ENCODE assay signal across 15 mouse cellular contexts in the genomic region with DNA sequence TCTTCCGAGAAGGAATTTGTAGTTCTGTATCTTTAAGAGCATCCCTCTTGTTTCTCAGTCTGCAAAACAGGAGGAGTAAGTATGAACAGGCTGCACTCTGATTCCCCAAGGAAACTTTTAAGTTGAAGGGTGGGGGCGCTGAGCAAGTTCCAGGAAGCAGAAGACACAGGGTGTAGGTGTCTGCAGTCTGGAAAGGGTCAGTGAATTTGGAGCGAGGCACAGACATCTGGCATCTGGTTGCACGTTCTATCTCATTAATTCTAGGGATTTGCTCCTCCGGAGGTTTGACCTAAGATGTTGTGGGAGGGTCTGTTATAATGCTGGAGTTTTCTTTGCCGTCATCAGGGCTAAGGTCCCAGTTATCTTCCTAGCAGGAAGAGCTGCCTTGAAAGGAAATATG.
DNase-seq lines count a peak whose midpoint lies in the region; ATAC-seq and TF ChIP-seq lines count a peak whose summit lies in the region.
"Had no signal": no experiment of that assay in that cellular context is flagged by ENCODE, and none has a peak within 500 bp of the region (broad histone marks: within the 10 kb centered on the region; RNA-seq: fewer than 3 reads in every experiment).

No protein-coding gene starts in this region.

- no peak for TF ChIP-seq POLR2A in myocyte (IDR thresholded peaks at IDR 0.05; ENCODE audit: insufficient read length, low read depth)

- no peaks in the 10 kb centered on the region for H3K36me3 ChIP-seq in kidney, embryonic 15.5 days
- no peaks in the 10 kb centered on the region for H3K36me3 ChIP-seq in myocyte (ENCODE audit: control insufficient read depth, insufficient read depth)
- H3K36me3 ChIP-seq: forebrain, embryonic 10.5 days; limb, embryonic 13.5 days; midbrain, embryonic 10.5 days; neural tube, embryonic 15.5 days had no signal

- H3K4me1 ChIP-seq in kidney, embryonic 15.5 days: peaks cover 19% of the 10 kb centered on the region

- no peak overlapping the region for H3K4me3 ChIP-seq in kidney, embryonic 15.5 days (replicated peaks)
- H3K4me3 ChIP-seq in myocyte: no peak overlapping the region
- H3K4me3 ChIP-seq: forebrain, embryonic 10.5 days; limb, embryonic 13.5 days; midbrain, embryonic 10.5 days; neural tube, embryonic 15.5 days had no signal

- no peaks in the 10 kb centered on the region for H3K9me3 ChIP-seq in kidney, embryonic 15.5 days (replicated peaks)
- H3K9me3 ChIP-seq: forebrain, embryonic 10.5 days; limb, embryonic 13.5 days; midbrain, embryonic 10.5 days; neural tube, embryonic 15.5 days had no signal

- 15% methylated on average over 6 of the region's 6 CpGs for WGBS in kidney, embryonic 15.5 days

- DNase-seq in kidney, postnatal 25 days: no peak
- DNase-seq in urinary bladder, postnatal 25 days (ENCODE audit: low spot score): peak; percentile 3
- no peak for DNase-seq in urinary bladder, adult 2 months (ENCODE audit: low spot score)
- DNase-seq in liver: no peak
- no peak for DNase-seq in lung, postnatal 36 days
- DNase-seq: adrenal gland, adult 8-10 months; cerebellum, adult 18-20 months had no signal

- no peak overlapping the region for H3K27ac ChIP-seq in kidney, embryonic 15.5 days
- H3K27ac ChIP-seq: forebrain, embryonic 10.5 days; hindbrain, embryonic 14.5 days; limb, embryonic 13.5 days; midbrain, embryonic 10.5 days; neural tube, embryonic 15.5 days had no signal

- no peaks in the 10 kb centered on the region for H3K79me2 ChIP-seq in myocyte (ENCODE audit: control insufficient read depth, insufficient read depth)

- H3K4me2 ChIP-seq in kidney, embryonic 15.5 days: peak overlapping the region; percentile 27; the same call in 1 of the 2 replicates
- peak overlapping the region; percentile 7 for H3K4me2 ChIP-seq in myocyte (ENCODE audit: low read depth)
- H3K4me2 ChIP-seq: hindbrain, embryonic 14.5 days; limb, embryonic 13.5 days; neural tube, embryonic 15.5 days had no signal

- H3K27me3 ChIP-seq in kidney, embryonic 15.5 days: no peaks in the 10 kb centered on the region
- H3K27me3 ChIP-seq in myocyte (ENCODE audit: control insufficient read depth, insufficient read depth, insufficient read length): no peaks in the 10 kb centered on the region
- H3K27me3 ChIP-seq: limb, embryonic 13.5 days; neural tube, embryonic 15.5 days had no signal

- no peak overlapping the region for H3ac ChIP-seq in myocyte (ENCODE audit: control insufficient read depth, insufficient read length)

- peak; percentile 93 for ATAC-seq in kidney, embryonic 15.5 days (replicated peaks; ENCODE audit: low FRiP score)
- ATAC-seq: intestine, postnatal 0 days had no signal

- no peak overlapping the region for H3K9ac ChIP-seq in kidney, embryonic 15.5 days
- H3K9ac ChIP-seq: hindbrain, embryonic 14.5 days; limb, embryonic 13.5 days; neural tube, embryonic 15.5 days had no signal

TF ChIP-seq in myocyte, 11 proteins besides CTCF, POLR2A, EP300 and RAD21:
- TF ChIP-seq SRF (IDR thresholded peaks at IDR 0.05; ENCODE audit: control insufficient read depth, insufficient read length, low read depth): no peak
- TF ChIP-seq TCF3 (IDR thresholded peaks at IDR 0.05; ENCODE audit: insufficient read length, low read depth): no peak
- TF ChIP-seq MYOD1 (IDR thresholded peaks at IDR 0.05; ENCODE audit: control insufficient read depth in 1 of 3, insufficient read length in 2 of 3, low read depth in 2 of 3): no peak
- TF ChIP-seq REST (IDR thresholded peaks at IDR 0.05; ENCODE audit: insufficient read depth, insufficient read length): no peak
- TF ChIP-seq MAX (IDR thresholded peaks at IDR 0.05; ENCODE audit: low read depth): no peak
- no peak for TF ChIP-seq USF1 (IDR thresholded peaks at IDR 0.05; ENCODE audit: low read depth)
- no peak for TF ChIP-seq CEBPB (IDR thresholded peaks at IDR 0.05; ENCODE audit: insufficient read depth, poor library complexity, severe bottlenecking)
- no peak for TF ChIP-seq MYOG (IDR thresholded peaks at IDR 0.05; ENCODE audit: control insufficient read depth in 1 of 3, insufficient read depth in 1 of 3, insufficient read length in 2 of 3, low read depth in 2 of 3)
- TF ChIP-seq TCF12 (IDR thresholded peaks at IDR 0.05; ENCODE audit: insufficient read depth, poor library complexity, severe bottlenecking): no peak
- no peak for TF ChIP-seq POLR2AphosphoS2 (IDR thresholded peaks at IDR 0.05; ENCODE audit: insufficient read length, low read depth)
- TF ChIP-seq E2F4 (IDR thresholded peaks at IDR 0.05; ENCODE audit: insufficient read depth): no peak
